Mouse (Mus musculus) intestine, embryonic 15.5 days (tissue): ENCODE data around the gene Gm45618. TPM values are rescaled to one million over a fixed set of nuclear protein-coding genes. Genes with fewer than 3 reads are reported as not detected.

Experiments used
- ATAC-seq: fragments of 200-750 bp; cut with Nextera tagmentation; 2 replicates; pipeline ENCODE4 v1.8.0; 2017; ENCODE audit warnings: moderate TSS enrichment, moderate library complexity
- H3K27ac ChIP-seq: fragments of 300-500 bp; sonication (generic); 2 replicates; pipeline ENCODE4 v1.5.1; 2015; ENCODE audit warnings: mild to moderate bottlenecking, inconsistent platforms
- H3K27me3 ChIP-seq: fragments of 300-500 bp; sonication (generic); replicated peaks from 2 replicates; pipeline ENCODE4 v1.6.1; 2015; ENCODE audit warnings: inconsistent platforms
- H3K36me3 ChIP-seq: fragments of 300-500 bp; sonication (generic); 2 replicates; pipeline ENCODE4 v1.6.1; 2015; ENCODE audit warnings: inconsistent platforms
- H3K4me1 ChIP-seq: fragments of 300-500 bp; sonication (generic); replicated peaks from 2 replicates; pipeline ENCODE4 v1.6.1; 2015; ENCODE audit warnings: inconsistent platforms
- H3K4me2 ChIP-seq: fragments of 300-500 bp; sonication (generic); replicated peaks from 2 replicates; pipeline ENCODE4 v1.6.1; 2015; ENCODE audit warnings: mild to moderate bottlenecking, inconsistent platforms
- H3K4me3 ChIP-seq: fragments of 300-500 bp; sonication (generic); replicated peaks from 2 replicates; pipeline ENCODE4 v1.5.1; 2015; ENCODE audit warnings: inconsistent platforms
- H3K9ac ChIP-seq: fragments of 300-500 bp; sonication (generic); 2 replicates; pipeline ENCODE4 v1.6.1; 2015; ENCODE audit warnings: inconsistent platforms
- H3K9me3 ChIP-seq: fragments of 300-500 bp; sonication (generic); 2 replicates; pipeline ENCODE4 v1.6.1; 2016; ENCODE audit warnings: inconsistent platforms
- WGBS: fragments of 180-500 bp; shearing (Covaris S2); methylation state at CpG from one replicate; pipeline ENCODE4 v1.1.7; 2015; 5-methylcytosine and 5-hydroxymethylcytosine counted together
- polyA plus RNA-seq: library from polyadenylated mRNA; unstranded; fragments of >200 nt; fragmentation: Nextera tagmentation; extraction: Ambion mirVana; gene quantifications from 2 replicates; pipeline ENCODE4 v1.2.1, GENCODE M21; 2015

Gm45618 gene
- polyA plus RNA-seq, 1 experiment from 2014 or later: not detected

- H3K4me1 ChIP-seq: peaks cover 23% of the 10 kb centered on the region
- no peak for ATAC-seq
- no peaks in the 10 kb centered on the region for H3K9me3 ChIP-seq
- peaks cover 39% of the 10 kb centered on the region for H3K27me3 ChIP-seq
- H3K4me2 ChIP-seq: no peak overlapping the region; the same call in 1 of the 2 replicates
- H3K4me3 ChIP-seq: no peak overlapping the region
- H3K27ac ChIP-seq: no peak overlapping the region
- H3K36me3 ChIP-seq: no peaks in the 10 kb centered on the region; the same call in 1 of the 2 replicates
- H3K9ac ChIP-seq: no peak overlapping the region
- WGBS: 16% methylated on average over 4 of the region's 4 CpGs
These were observed 28.7 kb downstream of the Gm45618 start for GRCm38 (mm10) chr7:142091848-142092247.

- H3K27me3 ChIP-seq: peaks cover 24% of the 10 kb centered on the region
- no peak overlapping the region for H3K4me3 ChIP-seq
- H3K4me2 ChIP-seq: no peak overlapping the region
- no peak overlapping the region for H3K9ac ChIP-seq
- WGBS: 65% methylated on average over 17 of the region's 17 CpGs
- H3K27ac ChIP-seq: 0 out of 2 replicates have a peak overlapping the region, but pooled peaks have one; percentile 6
- H3K36me3 ChIP-seq: peaks cover 4% of the 10 kb centered on the region
- peaks cover 18% of the 10 kb centered on the region for H3K4me1 ChIP-seq
- no peaks in the 10 kb centered on the region for H3K9me3 ChIP-seq
- no peak for ATAC-seq
These were observed 30.7 kb downstream of the Gm45618 start for GRCm38 (mm10) chr7:142089648-142090447.

GRCm38 (mm10) chr7:142088886-142089285, 31.6 kb downstream of the Gm45618 start:
- peak; percentile 68 for ATAC-seq
- peaks cover 18% of the 10 kb centered on the region for H3K27me3 ChIP-seq
- no peak overlapping the region for H3K4me2 ChIP-seq
- H3K9ac ChIP-seq: no peak overlapping the region
- peaks cover 4% of the 10 kb centered on the region for H3K36me3 ChIP-seq
- peaks cover 21% of the 10 kb centered on the region for H3K4me1 ChIP-seq
- H3K4me3 ChIP-seq: no peak overlapping the region
- no peak overlapping the region for H3K27ac ChIP-seq
- no peaks in the 10 kb centered on the region for H3K9me3 ChIP-seq
- 18% methylated on average over 5 of the region's 5 CpGs for WGBS

- no peak overlapping the region for H3K4me2 ChIP-seq
- peak; percentile 67; the same call in 1 of the 2 replicates for ATAC-seq
- WGBS: 93% methylated on average over 1 of the region's 1 CpGs
These were observed 33.4 kb downstream of the Gm45618 start for GRCm38 (mm10) chr7:142087069-142087652.

GRCm38 (mm10) chr7:142086159-142086905, 34.2 kb downstream of the Gm45618 start:
- Histone ChIP-seq H3K27me3 (peaks cover 27% of the 10 kb centered on the region), H3K4me1 (peaks cover 31% of the 10 kb centered on the region), H3K4me2 (no peak overlapping the region), H3K4me3 (no peak overlapping the region), H3K27ac (no peak overlapping the region), H3K9ac (no peak overlapping the region), H3K36me3 (peaks cover 7% of the 10 kb centered on the region), H3K9me3 (no peaks in the 10 kb centered on the region)
- 76% methylated on average over 4 of the region's 4 CpGs for WGBS
- ATAC-seq: no peak

More at GRCm38 (mm10) chr7:142087069-142087652, 33.4 kb downstream of the Gm45618 start:
- Histone ChIP-seq H3K4me1 (peaks cover 26% of the 10 kb centered on the region), H3K9ac (no peak overlapping the region), H3K27ac (no peak overlapping the region), H3K36me3 (peaks cover 7% of the 10 kb centered on the region), H3K4me3 (no peak overlapping the region), H3K27me3 (peaks cover 27% of the 10 kb centered on the region), H3K9me3 (no peaks in the 10 kb centered on the region)

- no peaks in the 10 kb centered on the region for H3K9me3 ChIP-seq
- ATAC-seq: no peak
- no peak overlapping the region for H3K9ac ChIP-seq
- H3K36me3 ChIP-seq: peaks cover 7% of the 10 kb centered on the region
- 46% methylated on average over 3 of the region's 3 CpGs for WGBS
- H3K4me1 ChIP-seq: peaks cover 31% of the 10 kb centered on the region
- no peak overlapping the region for H3K4me2 ChIP-seq
- H3K4me3 ChIP-seq: no peak overlapping the region
- peak overlapping the region; percentile 23; the same call in 1 of the 2 replicates for H3K27ac ChIP-seq
- peaks cover 36% of the 10 kb centered on the region for H3K27me3 ChIP-seq
These were observed 35.7 kb downstream of the Gm45618 start for GRCm38 (mm10) chr7:142084820-142085219.

GRCm38 (mm10) chr7:142084395-142084794, 36.1 kb downstream of the Gm45618 start:
- H3K9me3 ChIP-seq: no peaks in the 10 kb centered on the region
- no peak overlapping the region for H3K4me3 ChIP-seq
- peak overlapping the region; percentile 23 for H3K27ac ChIP-seq
- H3K27me3 ChIP-seq: peaks cover 36% of the 10 kb centered on the region
- H3K36me3 ChIP-seq: peaks cover 7% of the 10 kb centered on the region
- H3K4me1 ChIP-seq: peaks cover 27% of the 10 kb centered on the region
- no peak overlapping the region for H3K4me2 ChIP-seq
- WGBS: 41% methylated on average over 5 of the region's 5 CpGs
- no peak for ATAC-seq
- no peak overlapping the region for H3K9ac ChIP-seq

GRCm38 (mm10) chr7:142083588-142084317, 36.8 kb downstream of the Gm45618 start:
- no peak; the same call in 1 of the 2 replicates for ATAC-seq
- WGBS: 32% methylated on average over 12 of the region's 12 CpGs
- no peaks in the 10 kb centered on the region for H3K9me3 ChIP-seq

GRCm38 (mm10) chr7:142082607-142083006, 37.9 kb downstream of the Gm45618 start:
- H3K9me3 ChIP-seq: no peaks in the 10 kb centered on the region
- peaks cover 36% of the 10 kb centered on the region for H3K27me3 ChIP-seq
- peaks cover 20% of the 10 kb centered on the region for H3K4me1 ChIP-seq
- peaks cover 7% of the 10 kb centered on the region for H3K36me3 ChIP-seq
- H3K4me2 ChIP-seq: peak overlapping the region; percentile 37; the same call in 1 of the 2 replicates
- no peak overlapping the region for H3K9ac ChIP-seq
- no peak for ATAC-seq
- no peak overlapping the region for H3K27ac ChIP-seq
- WGBS: 57% methylated on average over 16 of the region's 16 CpGs
- no peak overlapping the region for H3K4me3 ChIP-seq

More at GRCm38 (mm10) chr7:142083588-142084317, 36.8 kb downstream of the Gm45618 start:
- Histone ChIP-seq H3K4me1 (peaks cover 22% of the 10 kb centered on the region), H3K4me3 (no peak overlapping the region), H3K27ac (peak overlapping the region; percentile 23), H3K9ac (no peak overlapping the region), H3K36me3 (peaks cover 7% of the 10 kb centered on the region), H3K4me2 (no peak overlapping the region), H3K27me3 (peaks cover 36% of the 10 kb centered on the region)

GRCm38 (mm10) chr7:142082179-142082578, 38.4 kb downstream of the Gm45618 start:
- peak; percentile 21; the same call in 1 of the 2 replicates for ATAC-seq

GRCm38 (mm10) chr7:142081736-142082135, 38.8 kb downstream of the Gm45618 start:
- Histone ChIP-seq H3K27ac (no peak overlapping the region), H3K27me3 (peaks cover 36% of the 10 kb centered on the region), H3K4me3 (peak overlapping the region; percentile 10; the same call in 1 of the 2 replicates), H3K9ac (no peak overlapping the region), H3K4me1 (peaks cover 20% of the 10 kb centered on the region), H3K9me3 (no peaks in the 10 kb centered on the region), H3K4me2 (peak overlapping the region; percentile 37), H3K36me3 (peaks cover 6% of the 10 kb centered on the region)
- 40% methylated on average over 14 of the region's 17 CpGs for WGBS
- ATAC-seq: no peak

More at GRCm38 (mm10) chr7:142082179-142082578, 38.4 kb downstream of the Gm45618 start:
- H3K4me1 ChIP-seq: peaks cover 20% of the 10 kb centered on the region
- H3K27me3 ChIP-seq: peaks cover 36% of the 10 kb centered on the region
- H3K9ac ChIP-seq: no peak overlapping the region
- WGBS: 27% methylated on average over 38 of the region's 38 CpGs
- H3K27ac ChIP-seq: no peak overlapping the region
- H3K36me3 ChIP-seq: peaks cover 7% of the 10 kb centered on the region
- no peaks in the 10 kb centered on the region for H3K9me3 ChIP-seq
- H3K4me3 ChIP-seq: peak overlapping the region; percentile 10; the same call in 1 of the 2 replicates
- peak overlapping the region; percentile 37 for H3K4me2 ChIP-seq
